Mouse (Mus musculus) lung, embryonic 16.5 days (tissue): ENCODE measurements around the gene Ggt6. TPM values are rescaled to one million over a fixed set of nuclear protein-coding genes. Genes with fewer than 3 reads are reported as not detected.

Source experiments
- ATAC-seq: fragments of 200-750 bp; cut with Nextera tagmentation; 2 replicates; pipeline ENCODE4 v1.8.0; 2017; ENCODE audit warnings: low read depth, mild to moderate bottlenecking, moderate library complexity
- H3K27ac ChIP-seq: fragments of 300-500 bp; sonication (generic); 2 replicates; pipeline ENCODE4 v1.5.1; 2014; ENCODE audit warnings: mild to moderate bottlenecking, control low read depth, low read length
- H3K27me3 ChIP-seq: fragments of 300-500 bp; sonication (generic); 2 replicates; pipeline ENCODE4 v1.6.1; 2014; ENCODE audit warnings: low read depth, low read length, mixed read lengths; ENCODE audit not compliant: control insufficient read depth, insufficient read depth
- H3K36me3 ChIP-seq: fragments of 300-500 bp; sonication (generic); 2 replicates; pipeline ENCODE4 v1.6.1; 2014; ENCODE audit warnings: low read length; ENCODE audit not compliant: control insufficient read depth, insufficient read depth
- H3K4me1 ChIP-seq: fragments of 300-500 bp; sonication (generic); replicated peaks from 2 replicates; pipeline ENCODE4 v1.6.1; 2014; ENCODE audit warnings: low read length, mixed read lengths; ENCODE audit not compliant: control insufficient read depth, insufficient read depth
- H3K4me2 ChIP-seq: fragments of 300-500 bp; sonication (generic); 2 replicates; pipeline ENCODE4 v1.6.1; 2014; ENCODE audit warnings: low read depth, low read length, control low read depth
- H3K4me3 ChIP-seq: fragments of 300-500 bp; sonication (generic); 2 replicates; pipeline ENCODE4 v1.5.1; 2014; ENCODE audit warnings: mild to moderate bottlenecking, low read length, control low read depth
- H3K9ac ChIP-seq: fragments of 300-500 bp; sonication (generic); 2 replicates; pipeline ENCODE4 v1.6.1; 2014; ENCODE audit warnings: low read length, control low read depth
- H3K9me3 ChIP-seq: fragments of 300-500 bp; sonication (generic); 2 replicates; pipeline ENCODE4 v1.6.1; 2016; ENCODE audit warnings: low read length; ENCODE audit not compliant: control insufficient read depth
- WGBS: fragments of 180-500 bp; shearing (Covaris S2); extraction: QIAGEN DNeasy Blood & Tissue Kit; methylation state at CpG from one replicate; pipeline ENCODE4 v1.1.7; 2014; 5-methylcytosine and 5-hydroxymethylcytosine counted together
- polyA plus RNA-seq: library from polyadenylated mRNA; unstranded; fragments of >200 nt; fragmentation: Nextera tagmentation; extraction: Ambion mirVana; gene quantifications from 2 replicates; pipeline ENCODE4 v1.2.1, GENCODE M21; 2015

Gene Ggt6
- polyA plus RNA-seq, 1 experiment from 2014 or later: not detected

DNA sequence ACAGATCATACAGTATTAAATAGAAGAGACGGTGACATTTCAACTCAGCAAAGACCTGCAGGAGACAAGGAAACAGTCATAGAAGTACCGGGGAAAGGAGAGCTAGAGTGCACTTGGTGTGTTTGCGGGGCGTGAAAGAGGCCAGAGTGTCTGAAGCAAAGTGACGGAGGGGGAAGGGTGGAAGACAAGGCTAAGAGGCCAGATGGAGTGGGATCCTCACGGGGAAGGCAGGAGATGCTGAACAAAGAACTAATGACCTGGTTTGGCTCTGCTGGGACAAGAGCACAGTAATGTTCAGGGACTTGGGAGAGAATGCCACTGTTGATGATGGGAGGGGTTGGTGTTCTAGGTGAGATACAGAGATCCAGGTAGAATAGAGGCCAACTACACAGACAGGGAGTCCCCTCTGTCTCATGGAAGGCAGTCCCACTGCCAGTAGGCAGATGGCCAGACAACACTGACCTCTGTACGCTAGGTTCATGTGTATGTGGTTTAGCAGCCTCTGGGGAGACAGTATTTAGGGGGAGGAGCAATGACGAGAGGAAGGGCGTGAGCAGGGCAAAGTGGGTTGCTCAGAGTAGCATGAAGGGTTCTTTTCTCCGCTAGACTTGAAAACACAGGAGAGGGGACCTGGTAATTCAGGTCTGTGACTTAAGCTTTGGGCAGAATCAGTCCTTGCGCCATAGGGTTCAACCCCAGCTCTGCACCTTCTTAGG lies 30.8 kb downstream of the Ggt6 start:
- 33% methylated on average over 11 of the region's 11 CpGs for WGBS
- Histone ChIP-seq H3K4me2 (peak overlapping the region; percentile 20), H3K4me3 (no peak overlapping the region), H3K27ac (peak overlapping the region; percentile 88), H3K9me3 (no peaks in the 10 kb centered on the region), H3K4me1 (peaks cover 70% of the 10 kb centered on the region), H3K9ac (0 out of 2 replicates have a peak overlapping the region, but pooled peaks have one; percentile 25), H3K27me3 (no peaks in the 10 kb centered on the region), H3K36me3 (no peaks in the 10 kb centered on the region)
- ATAC-seq: peak; percentile 37; the same call in 1 of the 2 replicates

DNA sequence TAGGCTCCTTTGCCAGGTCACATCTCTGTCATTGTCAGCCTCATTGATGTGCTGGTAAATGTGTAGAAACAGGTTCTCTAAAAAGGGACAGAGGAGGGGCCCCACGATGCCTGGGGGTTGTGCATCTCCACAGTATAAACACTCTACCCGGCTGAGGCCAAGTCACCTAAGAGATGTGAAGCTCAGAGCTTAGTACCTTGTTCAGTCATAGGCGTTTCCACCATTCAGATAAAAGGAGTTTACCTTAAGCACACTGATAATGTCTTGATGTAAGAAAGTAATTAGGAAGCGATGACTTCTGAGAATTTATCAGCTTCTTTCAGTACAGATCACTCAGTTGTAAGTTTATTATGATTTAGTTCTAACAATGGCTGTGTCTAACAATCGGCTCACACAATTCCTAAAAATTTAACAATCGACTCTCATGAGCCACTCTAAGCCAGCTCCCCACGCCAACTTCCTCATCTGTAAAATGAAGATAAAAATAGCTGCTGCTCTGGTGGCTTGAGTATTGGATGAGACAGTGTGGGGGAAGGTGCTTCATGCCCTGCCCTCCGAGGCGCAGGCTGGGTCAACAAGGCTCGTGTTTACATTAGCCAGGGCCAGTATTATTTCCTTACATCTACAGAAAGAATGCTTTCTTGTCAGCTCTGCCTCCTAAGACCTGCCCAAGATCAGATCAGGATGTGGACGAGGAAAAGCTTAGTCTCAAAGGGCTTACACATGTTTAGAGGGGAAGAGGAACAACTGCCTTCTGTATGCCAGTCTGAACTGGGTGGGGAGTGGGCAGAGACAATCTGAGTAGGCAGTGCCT lies 31.6 kb downstream of the Ggt6 start:
- H3K4me3 ChIP-seq: no peak overlapping the region
- H3K9me3 ChIP-seq: no peaks in the 10 kb centered on the region
- peak overlapping the region; percentile 88 for H3K27ac ChIP-seq
- peak overlapping the region; percentile 20 for H3K4me2 ChIP-seq
- ATAC-seq: peak; percentile 74
- H3K36me3 ChIP-seq: no peaks in the 10 kb centered on the region
- 5% methylated on average over 11 of the region's 11 CpGs for WGBS
- H3K9ac ChIP-seq: 0 out of 2 replicates have a peak overlapping the region, but pooled peaks have one; percentile 25
- no peaks in the 10 kb centered on the region for H3K27me3 ChIP-seq
- peaks cover 70% of the 10 kb centered on the region for H3K4me1 ChIP-seq

DNA sequence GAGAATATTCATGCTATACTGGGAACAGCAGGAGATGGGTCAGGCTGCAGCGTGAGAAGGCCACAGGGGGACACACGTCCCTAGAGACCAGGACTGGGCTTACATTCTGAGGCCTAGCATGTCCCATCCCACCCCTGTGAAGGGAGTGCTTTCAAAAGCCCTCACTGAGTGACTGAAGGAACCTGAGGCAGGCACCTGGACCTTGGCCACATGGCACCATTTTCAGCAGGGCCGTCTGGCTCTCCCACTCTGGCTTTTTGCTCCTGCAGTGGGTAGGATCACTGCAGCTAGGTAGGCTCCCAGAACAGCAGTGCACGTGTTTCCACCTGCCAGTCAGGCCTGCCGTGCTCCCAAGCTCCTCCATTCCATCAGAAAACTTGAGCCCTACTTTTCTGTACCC lies 33.2 kb downstream of the Ggt6 start:
- ATAC-seq: no peak
- no peak overlapping the region for H3K9ac ChIP-seq
- no peak overlapping the region for H3K4me3 ChIP-seq
- peak overlapping the region; percentile 80 for H3K27ac ChIP-seq
- no peaks in the 10 kb centered on the region for H3K9me3 ChIP-seq
- 66% methylated on average over 5 of the region's 5 CpGs for WGBS
- no peaks in the 10 kb centered on the region for H3K36me3 ChIP-seq
- H3K4me2 ChIP-seq: no peak overlapping the region
- H3K27me3 ChIP-seq: no peaks in the 10 kb centered on the region
- peaks cover 83% of the 10 kb centered on the region for H3K4me1 ChIP-seq

DNA sequence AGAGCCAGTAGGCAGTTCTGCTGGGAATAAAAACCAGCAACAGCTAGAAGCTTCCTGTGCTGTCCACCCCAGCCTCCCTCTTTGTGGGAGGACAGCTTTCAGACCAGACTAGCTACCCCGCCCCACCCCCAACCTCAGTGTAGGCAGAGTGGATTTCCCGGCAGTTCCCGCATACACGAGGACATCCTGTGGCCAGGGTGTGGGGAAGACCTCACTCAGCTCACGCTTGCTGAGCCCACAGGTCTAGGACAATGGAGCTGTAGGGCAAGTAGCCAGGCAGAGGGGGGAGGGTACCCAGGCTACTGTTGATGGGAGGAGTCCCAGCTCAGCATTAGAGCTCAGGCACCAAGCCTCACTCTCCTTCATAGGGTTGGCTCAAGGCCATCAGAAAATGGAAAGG lies 33.9 kb downstream of the Ggt6 start:
- Histone ChIP-seq H3K27me3 (no peaks in the 10 kb centered on the region), H3K4me3 (no peak overlapping the region), H3K4me1 (peaks cover 87% of the 10 kb centered on the region), H3K9ac (peak overlapping the region; percentile 36; the same call in 1 of the 2 replicates), H3K9me3 (no peaks in the 10 kb centered on the region), H3K36me3 (no peaks in the 10 kb centered on the region), H3K27ac (peak overlapping the region; percentile 80), H3K4me2 (no peak overlapping the region)
- peak; percentile 72 for ATAC-seq
- 10% methylated on average over 5 of the region's 5 CpGs for WGBS

DNA sequence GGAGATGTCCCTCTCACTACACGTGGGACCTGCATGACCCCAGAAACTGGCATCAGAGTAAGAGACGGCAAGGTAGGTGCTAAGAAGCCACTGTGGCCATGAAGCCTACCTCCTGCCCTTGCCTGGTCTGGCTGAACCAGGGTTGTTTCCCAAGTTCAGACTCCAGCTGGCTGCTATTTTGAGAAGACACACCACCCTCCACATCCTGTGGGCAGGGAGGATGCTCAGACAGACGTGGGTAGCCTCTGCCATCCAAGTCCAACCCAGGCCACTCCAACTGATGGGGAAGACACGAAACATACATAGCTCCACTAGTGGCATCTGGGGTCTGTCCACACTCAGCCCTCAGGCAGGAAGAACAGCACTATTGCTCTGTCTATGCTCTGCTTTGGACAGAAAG lies 34.7 kb downstream of the Ggt6 start:
- Histone ChIP-seq H3K9me3 (no peaks in the 10 kb centered on the region), H3K4me1 (peaks cover 88% of the 10 kb centered on the region), H3K4me3 (no peak overlapping the region), H3K27ac (peak overlapping the region; percentile 80), H3K4me2 (no peak overlapping the region), H3K36me3 (no peaks in the 10 kb centered on the region), H3K27me3 (no peaks in the 10 kb centered on the region), H3K9ac (no peak overlapping the region)
- WGBS: 40% methylated on average over 4 of the region's 4 CpGs
- ATAC-seq: no peak

DNA sequence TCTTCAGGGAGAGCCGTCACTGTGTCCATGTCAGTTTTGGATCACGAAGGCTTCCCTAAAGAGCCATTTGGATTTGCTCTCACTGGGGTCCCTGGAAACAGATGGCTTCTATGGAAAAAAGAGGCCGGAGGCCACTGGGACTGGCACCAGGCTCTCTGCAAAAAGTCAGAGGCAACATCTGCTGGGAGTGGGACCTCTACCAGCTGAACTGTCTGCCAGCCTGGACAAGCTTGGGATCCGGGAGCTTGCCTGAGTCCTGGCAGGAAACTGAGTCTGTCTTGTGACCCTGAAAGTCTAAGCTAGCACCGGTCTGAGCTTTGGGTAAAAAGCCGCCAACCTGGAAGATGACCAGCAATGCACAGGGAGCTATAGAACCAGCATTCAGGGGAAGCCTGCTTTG lies 36.1 kb downstream of the Ggt6 start:
- Histone ChIP-seq H3K4me1 (peaks cover 77% of the 10 kb centered on the region), H3K27ac (peak overlapping the region; percentile 95), H3K4me3 (no peak overlapping the region), H3K9ac (no peak overlapping the region), H3K27me3 (no peaks in the 10 kb centered on the region), H3K4me2 (no peak overlapping the region), H3K36me3 (no peaks in the 10 kb centered on the region), H3K9me3 (no peaks in the 10 kb centered on the region)
- WGBS: 59% methylated on average over 6 of the region's 6 CpGs
- ATAC-seq: no peak

DNA sequence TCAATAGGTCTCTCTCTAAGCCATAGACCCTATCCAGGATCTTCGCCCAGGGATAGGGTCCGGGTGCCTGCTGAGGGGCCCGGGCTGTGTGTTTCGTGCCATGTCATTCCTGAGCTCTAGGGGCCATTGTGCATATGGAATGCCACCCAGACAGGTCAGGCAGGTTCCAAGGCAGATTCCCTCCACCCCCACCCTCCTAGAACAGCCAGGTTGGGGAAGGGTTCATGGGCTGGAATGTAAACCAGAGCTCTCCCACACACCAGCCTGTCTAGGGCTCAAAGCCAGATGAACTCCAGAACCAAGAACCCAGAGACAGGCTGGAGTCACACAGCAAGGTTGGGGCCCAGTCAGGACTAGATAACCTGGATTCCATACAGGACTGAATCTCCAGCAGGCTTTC lies 38.2 kb downstream of the Ggt6 start:
- H3K4me3 ChIP-seq: no peak overlapping the region
- H3K9ac ChIP-seq: no peak overlapping the region
- peak overlapping the region; percentile 95 for H3K27ac ChIP-seq
- H3K9me3 ChIP-seq: no peaks in the 10 kb centered on the region
- no peak overlapping the region for H3K4me2 ChIP-seq
- ATAC-seq: peak; percentile 67
- H3K4me1 ChIP-seq: peaks cover 71% of the 10 kb centered on the region
- WGBS: 59% methylated on average over 4 of the region's 4 CpGs
- no peaks in the 10 kb centered on the region for H3K27me3 ChIP-seq
- H3K36me3 ChIP-seq: no peaks in the 10 kb centered on the region

DNA sequence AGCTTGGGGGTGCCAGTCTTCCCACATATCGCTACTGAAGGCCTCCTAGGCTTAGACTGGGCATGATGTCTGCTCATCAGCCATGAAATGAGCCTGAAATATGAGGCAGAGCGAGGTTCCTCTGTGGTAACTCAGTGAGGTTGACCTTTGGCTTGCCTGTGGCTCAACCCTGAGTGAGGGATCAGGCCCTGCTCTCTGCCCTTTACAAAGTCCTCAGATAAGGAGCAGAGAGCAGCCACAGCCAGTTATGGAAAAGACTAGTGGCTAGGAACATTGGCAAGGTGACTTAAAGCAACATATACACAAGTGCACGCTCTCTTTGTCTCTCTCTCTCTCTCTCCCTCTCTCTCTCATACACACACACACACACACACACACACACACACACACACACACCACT lies 39.6 kb downstream of the Ggt6 start:
- ATAC-seq: no peak
- Histone ChIP-seq H3K27me3 (no peaks in the 10 kb centered on the region), H3K27ac (no peak overlapping the region), H3K36me3 (no peaks in the 10 kb centered on the region), H3K4me2 (no peak overlapping the region), H3K4me3 (no peak overlapping the region), H3K4me1 (peaks cover 57% of the 10 kb centered on the region), H3K9me3 (no peaks in the 10 kb centered on the region), H3K9ac (no peak overlapping the region)
- WGBS: 75% methylated on average over 3 of the region's 3 CpGs

DNA sequence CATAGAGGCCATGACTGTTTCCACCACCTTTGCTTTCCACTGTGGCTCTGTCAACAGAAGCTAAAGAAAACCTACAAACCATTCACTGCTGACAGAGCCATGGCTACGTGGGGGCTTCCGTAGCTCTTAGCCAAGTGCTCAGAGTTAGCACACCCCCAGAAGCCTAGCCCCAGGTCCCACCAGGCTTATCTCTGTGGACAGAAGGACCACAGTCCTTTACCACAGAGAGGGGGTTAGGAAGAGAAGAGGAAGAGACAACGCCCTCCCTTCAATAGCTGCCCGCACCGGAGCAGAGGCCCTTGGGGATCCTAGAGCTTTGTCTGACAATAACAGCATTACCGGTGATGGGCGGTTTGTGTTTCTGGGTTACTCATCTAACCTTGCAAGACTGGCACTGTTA lies 40.1 kb downstream of the Ggt6 start:
- H3K27me3 ChIP-seq: no peaks in the 10 kb centered on the region
- H3K27ac ChIP-seq: no peak overlapping the region
- H3K4me2 ChIP-seq: no peak overlapping the region
- H3K9ac ChIP-seq: no peak overlapping the region
- no peak for ATAC-seq
- 69% methylated on average over 7 of the region's 7 CpGs for WGBS
- H3K9me3 ChIP-seq: no peaks in the 10 kb centered on the region
- peaks cover 52% of the 10 kb centered on the region for H3K4me1 ChIP-seq
- no peak overlapping the region for H3K4me3 ChIP-seq
- no peaks in the 10 kb centered on the region for H3K36me3 ChIP-seq
